Mouse (Mus musculus) forebrain, embryonic 12.5 days (tissue): ENCODE results near the gene Fam193b. TPM values are rescaled to one million over a fixed set of nuclear protein-coding genes. Genes with fewer than 3 reads are reported as not detected.
A peak's percentile ranks its signal among the peaks of the same experiment; 100 is the strongest.

Source experiments
- ATAC-seq: fragments of 200-750 bp; cut with Nextera tagmentation; 2 replicates; pipeline ENCODE4 v1.8.0; 2017; ENCODE audit warnings: moderate TSS enrichment; ENCODE audit not compliant: low FRiP score
- H3K27ac ChIP-seq: fragments of 300-500 bp; sonication (generic); 2 replicates; pipeline ENCODE4 v1.5.1; 2016; ENCODE audit warnings: mild to moderate bottlenecking
- H3K27me3 ChIP-seq: fragments of 300-500 bp; sonication (generic); 2 replicates; pipeline ENCODE4 v1.6.1; 2016; ENCODE audit warnings: mild to moderate bottlenecking
- H3K36me3 ChIP-seq: fragments of 300-500 bp; sonication (generic); replicated peaks from 2 replicates; pipeline ENCODE4 v1.6.1; 2016; ENCODE audit warnings: mild to moderate bottlenecking
- H3K4me1 ChIP-seq: fragments of 300-500 bp; sonication (generic); 2 replicates; pipeline ENCODE4 v1.6.1; 2016
- H3K4me2 ChIP-seq: fragments of 300-500 bp; sonication (generic); 2 replicates; pipeline ENCODE4 v1.6.1; 2016; ENCODE audit warnings: mild to moderate bottlenecking, moderate library complexity
- H3K4me3 ChIP-seq: fragments of 300-500 bp; sonication (generic); replicated peaks from 2 replicates; pipeline ENCODE4 v1.5.1; 2016; ENCODE audit warnings: mild to moderate bottlenecking
- H3K9ac ChIP-seq: fragments of 300-500 bp; sonication (generic); 2 replicates; pipeline ENCODE4 v1.6.1; 2016; ENCODE audit warnings: mild to moderate bottlenecking
- H3K9me3 ChIP-seq: fragments of 300-500 bp; sonication (generic); 2 replicates; pipeline ENCODE4 v1.6.1; 2016
- WGBS: fragments of 180-500 bp; shearing (Covaris S2); methylation state at CpG from one replicate; pipeline ENCODE4 v1.1.7; 2016; 5-methylcytosine and 5-hydroxymethylcytosine counted together
- polyA plus RNA-seq: library from polyadenylated mRNA; unstranded; fragments of >200 nt; fragmentation: Nextera tagmentation; extraction: Ambion mirVana; gene quantifications from 2 replicates; pipeline ENCODE4 v1.2.1, GENCODE M21; 2016

Fam193b gene
- polyA plus RNA-seq: 61.6 and 64.7 TPM in 2 replicates

- Histone ChIP-seq H3K36me3 (peaks cover 16% of the 10 kb centered on the region), H3K4me2 (peak within 1 kb of the TSS; percentile 99), H3K27me3 (no peaks in the 10 kb centered on the region), H3K9me3 (no peaks in the 10 kb centered on the region), H3K4me3 (peak within 1 kb of the TSS; percentile 94), H3K9ac (peak within 1 kb of the TSS; percentile 88), H3K27ac (peak within 1 kb of the TSS; percentile 92), H3K4me1 (peaks cover 30% of the 10 kb centered on the region)
- WGBS: 2% methylated on average over 47 of the region's 47 CpGs
- ATAC-seq: peak; percentile 94
These were observed at the start of gene Fam193b for GRCm38 (mm10) chr13:55571027-55571751. Gene Fam193b (minus strand): TSS chr13:55571120.

GRCm38 (mm10) chr13:55620275-55620674, 49.4 kb upstream of the Fam193b start:
- Histone ChIP-seq H3K27me3 (no peaks in the 10 kb centered on the region; the same call in 1 of the 2 replicates), H3K4me3 (no peak overlapping the region)

GRCm38 (mm10) chr13:55619328-55619727, 48.4 kb upstream of the Fam193b start:
- Histone ChIP-seq H3K9me3 (no peaks in the 10 kb centered on the region), H3K4me1 (peaks cover 14% of the 10 kb centered on the region), H3K36me3 (no peaks in the 10 kb centered on the region), H3K9ac (no peak overlapping the region), H3K27me3 (no peaks in the 10 kb centered on the region; the same call in 1 of the 2 replicates), H3K4me3 (no peak overlapping the region), H3K27ac (no peak overlapping the region), H3K4me2 (no peak overlapping the region)
- 93% methylated on average over 4 of the region's 4 CpGs for WGBS
- ATAC-seq: no peak

More at GRCm38 (mm10) chr13:55620275-55620674, 49.4 kb upstream of the Fam193b start:
- no peak overlapping the region for H3K9ac ChIP-seq
- H3K4me1 ChIP-seq: peaks cover 23% of the 10 kb centered on the region
- ATAC-seq: no peak
- H3K27ac ChIP-seq: no peak overlapping the region
- no peaks in the 10 kb centered on the region for H3K9me3 ChIP-seq
- WGBS: 93% methylated on average over 2 of the region's 2 CpGs
- peaks cover 8% of the 10 kb centered on the region; the same call in 1 of the 2 replicates for H3K36me3 ChIP-seq
- no peak overlapping the region for H3K4me2 ChIP-seq

GRCm38 (mm10) chr13:55613471-55613870, 42.6 kb upstream of the Fam193b start:
- no peak overlapping the region for H3K27ac ChIP-seq
- no peaks in the 10 kb centered on the region for H3K9me3 ChIP-seq
- no peak overlapping the region for H3K4me3 ChIP-seq
- no peak overlapping the region for H3K4me2 ChIP-seq
- H3K4me1 ChIP-seq: no peaks in the 10 kb centered on the region
- peaks cover 18% of the 10 kb centered on the region for H3K36me3 ChIP-seq
- H3K9ac ChIP-seq: no peak overlapping the region
- no peak for ATAC-seq
- WGBS: 53% methylated on average over 5 of the region's 5 CpGs
- no peaks in the 10 kb centered on the region; the same call in 1 of the 2 replicates for H3K27me3 ChIP-seq

GRCm38 (mm10) chr13:55611996-55612395, 41.1 kb upstream of the Fam193b start:
- no peaks in the 10 kb centered on the region for H3K9me3 ChIP-seq
- 89% methylated on average over 7 of the region's 7 CpGs for WGBS
- H3K4me3 ChIP-seq: no peak overlapping the region
- no peak overlapping the region for H3K27ac ChIP-seq
- peaks cover 31% of the 10 kb centered on the region for H3K36me3 ChIP-seq
- no peaks in the 10 kb centered on the region for H3K27me3 ChIP-seq
- ATAC-seq: no peak
- no peaks in the 10 kb centered on the region for H3K4me1 ChIP-seq
- no peak overlapping the region for H3K9ac ChIP-seq
- no peak overlapping the region for H3K4me2 ChIP-seq

- no peaks in the 10 kb centered on the region for H3K27me3 ChIP-seq
- no peaks in the 10 kb centered on the region for H3K9me3 ChIP-seq
- no peak overlapping the region for H3K4me3 ChIP-seq
- WGBS: 84% methylated on average over 2 of the region's 2 CpGs
- H3K4me1 ChIP-seq: no peaks in the 10 kb centered on the region
- H3K4me2 ChIP-seq: no peak overlapping the region
- H3K27ac ChIP-seq: no peak overlapping the region
- no peak overlapping the region for H3K9ac ChIP-seq
- no peak for ATAC-seq
- peaks cover 41% of the 10 kb centered on the region for H3K36me3 ChIP-seq
These were observed 36.7 kb upstream of the Fam193b start for GRCm38 (mm10) chr13:55607624-55608006.

GRCm38 (mm10) chr13:55606899-55607623, 36.1 kb upstream of the Fam193b start:
- ATAC-seq: no peak
- WGBS: 88% methylated on average over 10 of the region's 10 CpGs
- Histone ChIP-seq H3K4me1 (no peaks in the 10 kb centered on the region), H3K4me3 (no peak overlapping the region), H3K36me3 (peaks cover 41% of the 10 kb centered on the region), H3K4me2 (no peak overlapping the region), H3K27ac (no peak overlapping the region), H3K9ac (no peak overlapping the region), H3K27me3 (no peaks in the 10 kb centered on the region), H3K9me3 (no peaks in the 10 kb centered on the region)

- Histone ChIP-seq H3K4me3 (no peak overlapping the region), H3K4me1 (peaks cover 8% of the 10 kb centered on the region), H3K9ac (no peak overlapping the region), H3K4me2 (no peak overlapping the region), H3K27ac (no peak overlapping the region), H3K36me3 (peaks cover 33% of the 10 kb centered on the region), H3K27me3 (no peaks in the 10 kb centered on the region), H3K9me3 (no peaks in the 10 kb centered on the region)
- no peak for ATAC-seq
- WGBS: 95% methylated on average over 3 of the region's 3 CpGs
These were observed 33.7 kb upstream of the Fam193b start for GRCm38 (mm10) chr13:55604606-55605005.

- Histone ChIP-seq H3K4me1 (peaks cover 12% of the 10 kb centered on the region), H3K27me3 (no peaks in the 10 kb centered on the region), H3K9ac (no peak overlapping the region), H3K9me3 (no peaks in the 10 kb centered on the region), H3K4me2 (no peak overlapping the region; the same call in 1 of the 2 replicates), H3K4me3 (no peak overlapping the region), H3K27ac (no peak overlapping the region), H3K36me3 (peaks cover 28% of the 10 kb centered on the region)
- 12% methylated on average over 3 of the region's 3 CpGs for WGBS
- ATAC-seq: no peak
These were observed 30.7 kb upstream of the Fam193b start for GRCm38 (mm10) chr13:55601611-55602010.

- ATAC-seq: no peak
- Histone ChIP-seq H3K36me3 (peaks cover 37% of the 10 kb centered on the region), H3K9me3 (no peaks in the 10 kb centered on the region), H3K4me3 (peak overlapping the region; percentile 84), H3K4me1 (peaks cover 12% of the 10 kb centered on the region), H3K9ac (peak overlapping the region; percentile 87), H3K27me3 (no peaks in the 10 kb centered on the region), H3K4me2 (peak overlapping the region; percentile 78), H3K27ac (no peak overlapping the region)
- 23% methylated on average over 9 of the region's 9 CpGs for WGBS
These were observed 29.7 kb upstream of the Fam193b start for GRCm38 (mm10) chr13:55600657-55601056.

GRCm38 (mm10) chr13:55599566-55600540, 28.9 kb upstream of the Fam193b start, which contains the start of gene B4galt7:
Gene B4galt7 (plus strand): TSS chr13:55599896.
- Histone ChIP-seq H3K4me2 (peak within 1 kb of the TSS; percentile 78), H3K9me3 (no peaks in the 10 kb centered on the region), H3K36me3 (peaks cover 42% of the 10 kb centered on the region), H3K27me3 (no peaks in the 10 kb centered on the region), H3K4me1 (peaks cover 12% of the 10 kb centered on the region), H3K27ac (peak within 1 kb of the TSS; percentile 50; the same call in 1 of the 2 replicates), H3K9ac (peak within 1 kb of the TSS; percentile 87), H3K4me3 (peak within 1 kb of the TSS; percentile 84)
- peak; percentile 85 for ATAC-seq
- WGBS: 10% methylated on average over 50 of the region's 51 CpGs
